Mouse (Mus musculus): ENCODE data around the gene Zfr2.

DNA sequence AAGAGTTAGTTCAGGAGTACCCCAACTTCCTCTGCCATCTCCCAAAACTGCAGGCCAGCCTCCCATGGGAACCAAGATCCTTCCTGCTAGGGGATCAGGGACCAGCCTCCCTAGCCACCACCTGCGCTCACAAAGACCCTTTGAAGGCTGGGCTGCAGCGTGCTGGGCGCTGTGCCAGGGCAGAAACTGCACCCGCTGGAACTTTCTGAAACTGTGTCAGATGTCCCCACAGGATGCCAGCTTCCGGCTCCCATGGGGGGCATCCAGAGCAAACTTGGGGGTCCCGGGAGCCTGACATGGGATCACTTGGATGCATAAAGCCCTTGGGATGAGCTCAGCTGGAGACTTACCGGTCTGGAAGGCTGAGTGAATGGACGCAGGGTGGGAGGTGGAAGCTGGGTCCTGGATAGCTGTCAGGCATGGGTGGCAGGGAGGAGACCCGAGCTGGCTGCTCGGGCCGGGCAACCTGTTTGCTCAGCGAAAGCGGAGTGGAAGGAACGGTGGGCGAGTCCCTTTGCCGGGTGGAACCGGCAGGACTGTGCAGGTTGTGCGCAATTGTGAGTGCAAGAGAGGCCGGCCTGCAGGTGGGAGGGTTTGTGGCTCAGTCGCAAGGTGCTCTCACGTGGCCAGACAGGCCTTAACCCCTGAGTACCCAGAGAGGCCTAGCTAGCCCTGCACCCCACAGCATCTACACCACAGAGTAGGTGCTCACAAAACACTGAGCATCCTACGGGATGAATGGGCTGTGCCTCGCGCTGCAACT lies 57.9 kb downstream of the Zfr2 start:
- no peak for TF ChIP-seq CTCF (IDR thresholded peaks at IDR 0.05; ENCODE audit: low read depth)
- TF ChIP-seq EP300 (optimal IDR thresholded peaks at IDR 0.05): no peak

Data from stomach, postnatal 0 days (tissue).